Mouse (Mus musculus) c-Kit-positive CD71-negative TER-119-negative erythroid progenitor cells, embryonic 14.5 days (primary cell): ENCODE data around the gene Wfdc3.

Experiments used
- DNase-seq: peaks from one replicate; pipeline ENCODE4 v3.0.0-alpha.2; 2013; ENCODE audit warnings: low read depth

Wfdc3 gene

GRCm38 (mm10) chr2:164745843-164746479 is at the start of gene Wfdc3, which contains the start of gene Dnttip1:
Gene Wfdc3 (minus strand): TSS chr2:164745931.
Gene Dnttip1 (plus strand): TSS chr2:164745983.
- peak; percentile 89 for DNase-seq

DNA sequence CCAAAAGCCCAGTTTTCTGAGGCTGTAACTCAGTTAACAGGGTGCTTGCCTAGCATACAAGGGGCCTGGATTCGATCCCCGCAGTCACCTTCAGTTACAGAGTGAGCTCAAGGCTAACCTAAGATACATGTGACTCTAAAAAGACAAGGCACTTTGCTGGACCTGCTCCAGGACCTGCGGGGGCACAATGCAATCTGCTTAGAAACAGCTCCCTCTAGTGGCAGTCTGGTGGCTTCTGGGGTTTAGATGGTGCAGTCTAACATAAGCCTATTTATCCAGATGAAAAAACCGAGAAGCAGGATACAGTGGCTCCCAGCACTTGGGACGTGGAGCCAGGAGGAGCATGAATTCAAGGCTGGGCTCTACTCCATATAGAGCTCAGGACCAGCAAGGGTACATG is 48.6 kb upstream of the Wfdc3 start:
- DNase-seq: peak; percentile 82

DNA sequence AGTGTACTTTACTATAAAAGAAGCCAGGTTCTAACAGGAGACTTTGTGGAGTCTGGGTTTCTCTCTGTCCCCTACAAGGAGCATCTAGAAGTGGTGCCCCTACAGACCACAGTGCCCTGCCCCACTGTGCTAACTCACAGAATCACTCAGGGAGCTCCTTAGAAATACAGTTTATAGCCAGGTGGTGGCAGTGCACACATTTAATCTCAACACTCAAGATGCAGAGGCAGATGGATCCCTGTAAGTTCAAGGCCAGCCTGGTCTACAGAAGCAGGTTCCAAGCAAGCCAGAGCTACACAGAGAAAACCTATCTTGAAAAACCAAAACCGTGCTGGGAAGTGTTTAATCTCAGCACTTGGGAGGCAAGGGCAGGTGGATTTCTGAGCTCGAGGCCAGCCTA is 48.0 kb upstream of the Wfdc3 start:
- no peak for DNase-seq

- DNase-seq: peak; percentile 51
These were observed 47.5 kb upstream of the Wfdc3 start for GRCm38 (mm10) chr2:164793236-164793635.

GRCm38 (mm10) chr2:164792400-164793190 is 46.9 kb upstream of the Wfdc3 start:
- DNase-seq: no peak

- DNase-seq: no peak
These were observed 46.1 kb upstream of the Wfdc3 start for GRCm38 (mm10) chr2:164791841-164792261.

DNA sequence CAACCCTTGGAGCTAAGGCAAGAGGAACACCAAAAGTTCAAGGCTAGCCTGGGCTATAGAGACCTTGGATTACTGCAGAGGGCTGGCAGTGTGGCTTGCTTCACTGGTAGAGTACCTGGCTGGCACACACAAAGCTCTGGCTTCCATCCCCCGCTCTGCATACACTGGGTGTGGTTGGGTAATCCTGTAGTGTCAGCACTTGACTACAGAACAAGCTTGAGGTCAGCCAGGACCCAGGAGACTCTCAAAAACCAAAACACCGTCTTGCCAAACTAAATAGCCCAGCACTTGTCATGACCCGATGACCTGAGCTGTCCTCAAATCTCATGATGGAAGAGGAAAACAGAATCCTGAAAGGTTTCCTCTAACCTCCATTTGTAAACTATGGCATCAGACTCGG is 44.7 kb upstream of the Wfdc3 start:
- no peak for DNase-seq

GRCm38 (mm10) chr2:164788411-164788810 is 42.7 kb upstream of the Wfdc3 start:
- no peak for DNase-seq

DNA sequence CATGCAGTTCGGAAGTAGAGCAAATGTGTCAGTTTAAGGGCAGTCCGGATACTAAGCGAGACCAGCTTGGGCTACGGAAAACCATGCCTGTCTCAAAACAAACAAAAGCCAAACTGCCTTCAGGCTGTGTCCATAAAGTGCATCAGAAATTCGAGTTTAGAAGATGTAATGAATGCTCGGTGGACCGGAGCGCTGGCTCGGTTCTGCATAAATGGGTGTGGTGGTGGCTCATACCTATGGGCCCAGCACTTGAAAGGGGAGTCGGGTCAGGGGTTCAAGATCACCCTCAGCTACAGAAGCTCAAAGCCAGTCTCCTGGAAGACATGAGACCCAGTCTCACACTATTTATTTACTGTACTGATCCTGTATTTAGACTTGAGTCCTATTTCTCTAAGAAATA is 42.0 kb upstream of the Wfdc3 start:
- no peak for DNase-seq

DNA sequence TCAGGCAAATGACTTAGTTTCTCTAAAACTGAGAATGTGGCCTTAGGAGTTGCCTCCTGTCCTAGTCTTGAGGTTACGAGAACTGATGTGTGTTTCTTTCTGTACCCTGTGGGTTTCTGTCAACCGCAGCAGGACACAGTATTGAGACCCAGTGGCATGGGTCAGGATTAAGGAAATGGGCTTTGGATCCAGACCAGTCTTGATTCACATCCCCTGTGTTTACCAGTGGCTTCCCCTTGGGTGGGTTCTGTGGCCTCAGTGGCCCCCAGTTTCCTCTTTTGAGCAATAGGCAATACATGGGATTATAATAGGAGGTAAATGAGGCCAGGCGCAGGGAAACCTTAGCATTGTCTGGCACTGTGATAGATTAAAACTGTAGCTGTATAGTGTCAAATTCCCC is 41.3 kb upstream of the Wfdc3 start:
- no peak for DNase-seq

GRCm38 (mm10) chr2:164786388-164786885 is 40.7 kb upstream of the Wfdc3 start:
- no peak for DNase-seq

GRCm38 (mm10) chr2:164785481-164786387 is 40.0 kb upstream of the Wfdc3 start, which contains the start of gene Snx21:
Gene Snx21 (plus strand): TSS chr2:164785823.
- DNase-seq: peak; percentile 39

GRCm38 (mm10) chr2:164784869-164785420 is 39.2 kb upstream of the Wfdc3 start:
- no peak for DNase-seq

GRCm38 (mm10) chr2:164783926-164784581 is 38.3 kb upstream of the Wfdc3 start:
- DNase-seq: no peak

GRCm38 (mm10) chr2:164781876-164782275 is 36.1 kb upstream of the Wfdc3 start:
- DNase-seq: no peak

- DNase-seq: no peak
These were observed 33.9 kb upstream of the Wfdc3 start, which contains the start of gene Tnnc2 for GRCm38 (mm10) chr2:164779481-164780086. Gene Tnnc2 (minus strand): TSS chr2:164779967.

GRCm38 (mm10) chr2:164778809-164779208 is 33.1 kb upstream of the Wfdc3 start:
- no peak for DNase-seq

DNA sequence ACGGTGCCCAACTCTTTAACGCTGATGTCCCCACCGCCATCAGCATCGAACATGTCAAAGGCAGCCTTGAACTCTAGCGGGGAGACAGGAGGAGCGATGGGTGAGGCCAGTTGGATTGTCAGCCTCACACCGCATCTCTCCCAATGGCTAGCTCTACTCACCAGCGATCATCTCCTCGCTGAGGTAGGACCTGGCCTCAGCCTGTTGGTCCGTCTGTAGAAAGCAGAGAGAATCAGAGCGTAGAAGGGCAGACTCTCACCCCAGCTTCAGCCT is 32.2 kb upstream of the Wfdc3 start:
- no peak for DNase-seq

GRCm38 (mm10) chr2:164777246-164778014 is 31.7 kb upstream of the Wfdc3 start:
- DNase-seq: no peak

DNA sequence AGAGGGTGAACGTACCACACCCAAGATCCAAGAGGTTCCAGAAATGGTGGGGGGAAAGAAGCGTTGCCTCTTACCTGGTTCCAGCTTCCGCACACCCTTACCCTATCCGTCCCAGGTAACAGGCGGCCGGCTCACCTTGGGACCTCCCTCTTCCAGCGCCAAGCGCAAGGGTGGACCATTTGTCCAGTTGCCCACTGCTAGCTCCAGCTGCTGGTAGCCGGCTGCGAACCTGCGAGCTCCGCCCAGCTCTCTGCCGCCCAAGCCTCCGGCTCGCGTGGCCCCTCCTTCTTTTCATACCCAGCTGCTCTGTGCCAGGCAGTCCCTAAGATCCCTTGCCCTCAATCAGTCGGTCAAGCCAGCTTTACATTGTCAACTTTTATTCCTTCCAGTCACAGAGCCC is 31.1 kb upstream of the Wfdc3 start:
- DNase-seq: no peak
